25 mouse cellular contexts compared by ENCODE assay signal in genomic region chr5:22024108-22024507, GRCm38 (mm10).
DNase-seq lines count a peak whose midpoint lies in the region; ATAC-seq and TF ChIP-seq lines count a peak whose summit lies in the region.
"Had no signal": no experiment of that assay in that cellular context is flagged by ENCODE, and none has a peak within 500 bp of the region (broad histone marks: within the 10 kb centered on the region; RNA-seq: fewer than 3 reads in every experiment).

No protein-coding gene starts in this region.

- no peaks in the 10 kb centered on the region for H3K36me3 ChIP-seq in liver, adult 2 months (ENCODE audit: control insufficient read depth, insufficient read depth, low read length)
- H3K36me3 ChIP-seq in liver, embryonic 11.5 days (ENCODE audit: control insufficient read depth, insufficient read depth, low read length): no peaks in the 10 kb centered on the region
- H3K36me3 ChIP-seq in CH12.LX (replicated peaks in 1 of 2; ENCODE audit: control insufficient read depth in 1 of 2, insufficient read depth in 1 of 2, low read length in 1 of 2): no peaks in the 10 kb centered on the region
- H3K36me3 ChIP-seq: embryonic facial prominence, embryonic 13.5 days; embryonic facial prominence, embryonic 15.5 days; forebrain, embryonic 10.5 days; forebrain, embryonic 12.5 days had no signal

- no peaks in the 10 kb centered on the region for H3K4me1 ChIP-seq in liver, adult 2 months (ENCODE audit: control insufficient read depth, insufficient read depth, low read length)
- H3K4me1 ChIP-seq in liver, embryonic 11.5 days (replicated peaks; ENCODE audit: control insufficient read depth, insufficient read depth, low read length): no peaks in the 10 kb centered on the region
- H3K4me1 ChIP-seq in CH12.LX (ENCODE audit: control insufficient read depth in 1 of 2, insufficient read depth in 2 of 2): peaks cover 2 to 26% of the 10 kb centered on the region in 2 experiments; a peak in 3 of 4 replicates
- H3K4me1 ChIP-seq: embryonic facial prominence, embryonic 13.5 days; embryonic facial prominence, embryonic 15.5 days; forebrain, embryonic 10.5 days; forebrain, embryonic 12.5 days had no signal

- TF ChIP-seq POLR2A in liver, adult 2 months (IDR thresholded peaks at IDR 0.05; ENCODE audit: extremely low read depth, insufficient read depth, low read length): no peak
- TF ChIP-seq POLR2A in CH12.LX (IDR thresholded peaks at IDR 0.05; ENCODE audit: low read depth, low read length): no peak

- WGBS in liver, adult 2 months: 33% methylated on average over 3 of the region's 3 CpGs
- 62% methylated on average over 3 of the region's 3 CpGs for WGBS in liver, embryonic 11.5 days

- in situ Hi-C loops in CH12.LX (cut with MboI; ENCODE audit: low pct_ligation_motif_present, low pct_unique_long_range_greater_than_20kb, low sequenced_read_pairs): no loop called here

- no peak overlapping the region for H3K4me2 ChIP-seq in liver, embryonic 11.5 days
- no peak overlapping the region for H3K4me2 ChIP-seq in CH12.LX (ENCODE audit: insufficient read depth, low read depth, poor library complexity, severe bottlenecking)
- H3K4me2 ChIP-seq: embryonic facial prominence, embryonic 13.5 days; embryonic facial prominence, embryonic 15.5 days; forebrain, embryonic 12.5 days had no signal

- no peaks in the 10 kb centered on the region for H3K9me3 ChIP-seq in liver, embryonic 11.5 days (ENCODE audit: control insufficient read depth, low read length)
- no peaks in the 10 kb centered on the region for H3K9me3 ChIP-seq in CH12.LX (replicated peaks; ENCODE audit: low read length)
- H3K9me3 ChIP-seq: embryonic facial prominence, embryonic 13.5 days; embryonic facial prominence, embryonic 15.5 days; forebrain, embryonic 10.5 days; forebrain, embryonic 12.5 days had no signal

- H3K9ac ChIP-seq in liver, adult 2 months (ENCODE audit: low read depth, low read length): no peak overlapping the region
- no peak overlapping the region for H3K9ac ChIP-seq in liver, embryonic 11.5 days (ENCODE audit: low read depth, low read length)
- H3K9ac ChIP-seq in CH12.LX (ENCODE audit: insufficient read depth, low read depth): no peak overlapping the region
- H3K9ac ChIP-seq: embryonic facial prominence, embryonic 13.5 days; embryonic facial prominence, embryonic 15.5 days; forebrain, embryonic 12.5 days had no signal

- TF ChIP-seq EP300 in CH12.LX (IDR thresholded peaks at IDR 0.05; ENCODE audit: low read length): no peak

- H3K79me2 ChIP-seq in liver, adult 2 months (ENCODE audit: control insufficient read depth, insufficient read depth, low read length): no peaks in the 10 kb centered on the region
- no peaks in the 10 kb centered on the region for H3K79me2 ChIP-seq in CH12.LX (replicated peaks; ENCODE audit: control insufficient read depth, extremely low read depth, insufficient read depth, poor library complexity, severe bottlenecking)

- DNase-seq in liver, adult 2 months (ENCODE audit: extremely low read depth, low read depth, low spot score): peak; percentile 3
- no peak for DNase-seq in liver, embryonic 11.5 days (ENCODE audit: low spot score)
- DNase-seq in A20 (ENCODE audit: low read depth, low spot score) (peak; percentile 80), CH12.LX (ENCODE audit: extremely low read depth) (no peak)
- no peak for DNase-seq in frontal cortex, postnatal 10 days (ENCODE audit: low spot score in 2 of 2)
- no peak for DNase-seq in gastrocnemius, adult 18-20 months (ENCODE audit: low spot score)
- DNase-seq: adrenal gland, adult 2 months; adrenal gland, postnatal 10 days; adrenal gland, postnatal 25 days; B cell, adult 2 months; cerebellum, adult 11 months; cerebellum, adult 18-20 months; cerebellum, adult 8-10 months; cerebellum, adult 9-11 months; cerebellum, postnatal 14 days; cerebellum, postnatal 36 days; embryo, embryonic 11 days had no signal

- dilution Hi-C loops in CH12.LX (cut with MboI; ENCODE audit: extremely low pct_ligation_motif_present, extremely low pct_unique_long_range_greater_than_20kb, low sequenced_read_pairs): no loop called here

- H3K27me3 ChIP-seq in liver, adult 2 months (ENCODE audit: control insufficient read depth, insufficient read depth, low read length): no peaks in the 10 kb centered on the region
- no peaks in the 10 kb centered on the region for H3K27me3 ChIP-seq in liver, embryonic 11.5 days (replicated peaks; ENCODE audit: control insufficient read depth, insufficient read depth, low read length)
- peaks cover 2% of the 10 kb centered on the region for H3K27me3 ChIP-seq in CH12.LX (replicated peaks)
- H3K27me3 ChIP-seq: embryonic facial prominence, embryonic 13.5 days; embryonic facial prominence, embryonic 15.5 days; forebrain, embryonic 12.5 days had no signal

- no peak for ATAC-seq in liver, embryonic 11.5 days (replicated peaks; ENCODE audit: low FRiP score)
- ATAC-seq: CD4-positive, CD25-positive, alpha-beta regulatory T cell, adult 4 months; forebrain, embryonic 14.5 days; forebrain, embryonic 16.5 days had no signal

- no peak overlapping the region for H3K27ac ChIP-seq in liver, adult 2 months (replicated peaks; ENCODE audit: insufficient read depth, low read depth, low read length)
- no peak overlapping the region for H3K27ac ChIP-seq in liver, embryonic 11.5 days (ENCODE audit: low read depth, low read length)
- no peak overlapping the region for H3K27ac ChIP-seq in CH12.LX (ENCODE audit: insufficient read depth, low read depth)
- H3K27ac ChIP-seq: embryonic facial prominence, embryonic 13.5 days; embryonic facial prominence, embryonic 15.5 days; forebrain, embryonic 10.5 days; forebrain, embryonic 12.5 days had no signal

- TF ChIP-seq RAD21 in CH12.LX (IDR thresholded peaks at IDR 0.05; ENCODE audit: low read depth, low read length): no peak

- TF ChIP-seq CTCF in liver, adult 2 months (IDR thresholded peaks at IDR 0.05; ENCODE audit: low read depth, low read length): no peak
- no peak for TF ChIP-seq CTCF in CH12.LX (conservative IDR thresholded peaks at IDR 0.05 in 1 of 2, IDR thresholded peaks at IDR 0.05 in 1 of 2; ENCODE audit: low read depth in 2 of 2, low read length in 2 of 2)

- no peak overlapping the region for H3K4me3 ChIP-seq in liver, adult 2 months (ENCODE audit: insufficient read depth, low read depth, low read length)
- no peak overlapping the region for H3K4me3 ChIP-seq in liver, embryonic 11.5 days (ENCODE audit: low read depth, low read length)
- H3K4me3 ChIP-seq in CH12.LX (replicated peaks in 1 of 3; ENCODE audit: low read depth in 2 of 3, low read length in 2 of 3, poor library complexity in 1 of 3): no peak overlapping the region
- H3K4me3 ChIP-seq: embryonic facial prominence, embryonic 13.5 days; embryonic facial prominence, embryonic 15.5 days; erythroblast, embryonic 14.5 days; forebrain, embryonic 10.5 days; forebrain, embryonic 12.5 days had no signal

TF ChIP-seq in CH12.LX, 34 proteins besides CTCF, POLR2A, EP300 and RAD21:
- TF ChIP-seq ZNF384 (IDR thresholded peaks at IDR 0.05; ENCODE audit: low read depth, low read length): peak; percentile 58
- no peak for TF ChIP-seq SIN3A (IDR thresholded peaks at IDR 0.05; ENCODE audit: low read length)
- no peak for TF ChIP-seq RCOR1 (conservative IDR thresholded peaks at IDR 0.05; ENCODE audit: low read depth, low read length)

Comparison
In these comparisons a context has a peak if more than half of its experiments do, and no peak if none do; other contexts are left out.
1. DNase-seq: peak in liver, adult 2 months (single experiment) and A20 (single experiment); none in liver, embryonic 11.5 days (single experiment), CH12.LX (single experiment), frontal cortex, postnatal 10 days (0 of 2) and gastrocnemius, adult 18-20 months (single experiment).